Mouse (Mus musculus) midbrain, embryonic 10.5 days (tissue): ENCODE measurements around the gene Nae1. TPM values are rescaled to one million over a fixed set of nuclear protein-coding genes. Genes with fewer than 3 reads are reported as not detected.

Experiments used
- DNase-seq: peaks from one replicate; pipeline ENCODE4 v3.0.0-alpha.2; 2017; ENCODE audit warnings: low spot score
- H3K27ac ChIP-seq: fragments of 300-500 bp; sonication (generic); replicated peaks from 2 replicates; pipeline ENCODE4 v1.5.1; 2016; ENCODE audit warnings: mild to moderate bottlenecking
- H3K27me3 ChIP-seq: fragments of 300-500 bp; sonication (generic); 2 replicates; pipeline ENCODE4 v1.6.1; 2016; ENCODE audit warnings: low read depth, mild to moderate bottlenecking; ENCODE audit not compliant: poor library complexity, severe bottlenecking
- H3K36me3 ChIP-seq: fragments of 300-500 bp; sonication (generic); 2 replicates; pipeline ENCODE4 v1.6.1; 2016; ENCODE audit warnings: mild to moderate bottlenecking, moderate library complexity
- H3K4me1 ChIP-seq: fragments of 300-500 bp; sonication (generic); 2 replicates; pipeline ENCODE4 v1.6.1; 2016
- H3K4me3 ChIP-seq: fragments of 300-500 bp; sonication (generic); 2 replicates; pipeline ENCODE4 v1.5.1; 2016; ENCODE audit warnings: mild to moderate bottlenecking, moderate library complexity
- H3K9me3 ChIP-seq: fragments of 300-500 bp; sonication (generic); replicated peaks from 2 replicates; pipeline ENCODE4 v1.6.1; 2016; ENCODE audit warnings: mild to moderate bottlenecking
- WGBS: fragments of 180-500 bp; shearing (Covaris S2); methylation state at CpG from one replicate; pipeline ENCODE4 v1.1.7; 2016; 5-methylcytosine and 5-hydroxymethylcytosine counted together
- polyA plus RNA-seq: library from polyadenylated mRNA; unstranded; fragments of >200 nt; fragmentation: Nextera tagmentation; extraction: Ambion mirVana; gene quantifications from 2 replicates; pipeline ENCODE4 v1.2.1, GENCODE M21; 2016

Gene Nae1
- polyA plus RNA-seq, 1 experiment from 2014 or later: 134 TPM

DNA sequence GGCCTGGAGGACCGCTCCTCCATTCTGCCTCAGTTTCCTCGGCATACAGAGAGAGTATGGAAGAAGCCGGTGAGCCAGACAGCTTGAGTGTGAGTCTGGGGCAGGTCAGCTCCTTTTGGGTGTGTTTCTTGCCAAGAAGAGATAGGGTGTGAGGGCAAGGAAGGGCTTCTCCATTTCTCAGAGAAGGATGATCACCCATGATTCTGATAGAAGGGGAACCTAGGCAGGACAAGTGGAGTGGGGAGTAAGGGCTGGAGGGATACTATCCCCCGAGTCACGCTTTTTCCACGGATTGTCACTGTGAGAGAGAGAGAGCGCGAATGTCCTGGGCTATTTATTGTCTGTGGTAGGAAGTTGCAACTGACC, 7.1 kb upstream of the Nae1 start:
- whole genome bisulfite sequencing: 15% methylated on average over 8 of the region's 8 CpGs
- Histone ChIP-seq H3K36me3 (no peaks in the 10 kb centered on the region), H3K4me1 (peaks cover 21% of the 10 kb centered on the region), H3K27me3 (peaks cover 76% of the 10 kb centered on the region), H3K9me3 (no peaks in the 10 kb centered on the region), H3K27ac (no peak overlapping the region), H3K4me3 (peak overlapping the region; percentile 74)
- DNase-seq: no peak

DNA sequence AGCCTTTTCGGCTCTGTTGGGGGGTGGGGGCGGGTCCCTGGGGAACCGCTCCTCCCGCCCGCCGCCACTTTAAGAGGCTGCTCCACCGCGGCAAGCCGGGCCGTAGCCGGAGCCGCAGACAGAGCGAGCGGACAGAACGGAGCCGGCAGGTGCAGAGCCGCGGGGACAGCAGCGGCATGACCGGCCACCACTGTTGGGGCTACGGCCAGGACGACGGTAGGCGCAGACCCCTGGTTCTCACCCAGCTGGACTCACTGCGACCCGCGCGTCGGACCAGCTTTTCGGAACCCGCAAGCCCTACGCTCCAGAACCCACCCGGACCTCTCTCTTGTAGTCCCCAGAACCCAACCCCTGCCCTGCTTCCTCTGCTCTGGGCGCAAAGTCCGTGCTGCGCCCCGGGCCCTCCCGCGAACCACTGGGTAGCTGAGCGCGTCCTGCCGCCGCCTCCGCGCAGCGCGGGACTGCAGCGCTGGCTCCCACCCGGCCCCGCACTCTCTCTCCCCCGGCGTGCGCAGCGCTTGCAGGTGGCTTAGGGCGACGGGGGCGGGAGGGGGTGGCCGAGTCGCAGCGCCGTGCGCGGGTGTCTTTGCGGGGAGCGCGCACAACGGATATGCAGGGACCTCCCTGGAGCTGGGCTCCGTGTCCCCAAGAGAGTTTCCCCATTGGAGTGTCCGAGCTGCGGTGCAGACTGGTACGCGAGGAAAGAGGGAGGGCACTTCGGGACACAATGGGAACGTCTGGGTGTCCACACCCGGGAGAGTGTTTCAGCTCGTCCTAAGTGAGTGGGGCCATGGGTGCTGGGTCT, 6.5 kb upstream of the Nae1 start:
- Histone ChIP-seq H3K27me3 (peaks cover 78% of the 10 kb centered on the region), H3K9me3 (no peaks in the 10 kb centered on the region), H3K4me3 (peak overlapping the region; percentile 74), H3K36me3 (no peaks in the 10 kb centered on the region), H3K27ac (peak overlapping the region; percentile 2; the same call in 1 of the 2 replicates), H3K4me1 (peaks cover 21% of the 10 kb centered on the region)
- WGBS: under 1% methylated on average over 76 of the region's 76 CpGs
- DNase-seq: peak; percentile 51

DNA sequence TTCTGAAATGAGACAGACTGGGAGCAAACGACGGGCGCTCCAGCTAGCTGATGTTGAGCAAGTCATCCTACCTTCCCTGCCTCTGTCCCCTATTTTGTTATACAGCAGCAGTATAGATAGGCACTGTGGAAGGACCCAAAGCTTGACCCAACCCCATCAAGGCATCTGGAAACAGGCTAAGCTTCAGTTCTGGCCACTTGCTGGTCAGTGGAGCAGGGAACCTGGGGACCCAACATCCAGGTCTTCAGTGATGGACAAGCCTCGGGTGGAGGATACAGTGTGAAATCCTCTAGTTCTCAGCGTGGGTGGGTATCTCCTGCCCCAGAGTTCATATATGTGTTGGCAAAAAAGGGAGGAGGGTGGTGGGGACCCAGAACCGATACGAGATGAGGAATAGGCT, 5.8 kb upstream of the Nae1 start:
- WGBS: 31% methylated on average over 7 of the region's 7 CpGs
- Histone ChIP-seq H3K27me3 (peaks cover 83% of the 10 kb centered on the region), H3K4me3 (peak overlapping the region; percentile 74), H3K27ac (no peak overlapping the region), H3K36me3 (no peaks in the 10 kb centered on the region), H3K4me1 (peaks cover 24% of the 10 kb centered on the region), H3K9me3 (no peaks in the 10 kb centered on the region)
- peak; percentile 11 for DNase-seq

GRCm38 (mm10) chr8:104539566-104539965, 5.1 kb upstream of the Nae1 start:
- DNase-seq: peak; percentile 10
- peaks cover 30% of the 10 kb centered on the region for H3K4me1 ChIP-seq
- no peaks in the 10 kb centered on the region for H3K36me3 ChIP-seq
- peaks cover 83% of the 10 kb centered on the region for H3K27me3 ChIP-seq
- WGBS: 91% methylated on average over 2 of the region's 2 CpGs
- no peaks in the 10 kb centered on the region for H3K9me3 ChIP-seq
- H3K27ac ChIP-seq: no peak overlapping the region
- H3K4me3 ChIP-seq: no peak overlapping the region

DNA sequence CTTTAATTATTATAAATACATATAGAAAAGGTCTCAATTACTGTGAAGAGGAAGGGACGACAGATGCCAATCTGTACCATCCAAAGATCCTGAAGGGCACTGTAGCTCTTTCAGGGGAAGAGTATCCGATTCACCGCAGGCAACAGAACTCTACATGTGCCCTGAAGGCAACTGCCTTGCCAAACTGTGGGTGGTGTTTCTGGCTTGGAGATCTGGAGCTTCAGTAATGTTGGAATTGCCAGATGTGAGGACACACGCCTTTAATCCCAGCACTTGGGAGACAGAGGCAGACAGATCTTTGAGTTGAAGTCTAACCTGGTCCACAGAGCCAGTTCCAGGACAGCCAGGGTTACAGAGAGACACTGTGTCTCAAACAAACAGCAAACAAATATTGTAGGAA, 4.5 kb upstream of the Nae1 start:
- peak; percentile 7 for DNase-seq

DNA sequence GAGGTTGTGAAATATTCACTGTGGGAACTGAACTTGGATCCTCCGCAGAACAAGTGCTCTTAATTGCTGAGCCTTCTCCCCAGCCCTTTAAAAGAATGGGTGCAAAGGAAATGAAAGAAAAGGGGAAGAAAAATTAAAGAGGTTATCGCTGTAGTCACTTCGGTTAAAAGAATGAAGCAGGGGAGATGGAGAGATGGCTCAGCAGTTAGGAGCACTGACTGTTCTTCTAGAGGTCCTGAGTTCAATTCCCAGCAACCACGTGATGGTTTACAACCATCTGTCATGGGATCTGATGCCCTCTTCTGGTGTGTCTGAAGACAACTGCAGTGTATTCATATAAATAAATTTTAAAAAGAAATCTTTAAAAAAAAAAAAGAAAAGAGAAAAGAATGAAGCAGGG, 1.6 kb upstream of the Nae1 start:
- Histone ChIP-seq H3K4me3 (no peak overlapping the region), H3K27me3 (peaks cover 48% of the 10 kb centered on the region), H3K4me1 (peaks cover 34% of the 10 kb centered on the region), H3K36me3 (peaks cover 7% of the 10 kb centered on the region), H3K9me3 (no peaks in the 10 kb centered on the region), H3K27ac (no peak overlapping the region)
- WGBS: 83% methylated on average over 4 of the region's 4 CpGs
- DNase-seq: no peak

More for the DNA sequence above, 4.5 kb upstream of the Nae1 start:
- 87% methylated on average over 4 of the region's 4 CpGs for WGBS
- no peaks in the 10 kb centered on the region for H3K9me3 ChIP-seq
- H3K4me1 ChIP-seq: peaks cover 32% of the 10 kb centered on the region
- H3K27ac ChIP-seq: no peak overlapping the region
- no peaks in the 10 kb centered on the region for H3K36me3 ChIP-seq
- peaks cover 76% of the 10 kb centered on the region for H3K27me3 ChIP-seq
- H3K4me3 ChIP-seq: no peak overlapping the region

DNA sequence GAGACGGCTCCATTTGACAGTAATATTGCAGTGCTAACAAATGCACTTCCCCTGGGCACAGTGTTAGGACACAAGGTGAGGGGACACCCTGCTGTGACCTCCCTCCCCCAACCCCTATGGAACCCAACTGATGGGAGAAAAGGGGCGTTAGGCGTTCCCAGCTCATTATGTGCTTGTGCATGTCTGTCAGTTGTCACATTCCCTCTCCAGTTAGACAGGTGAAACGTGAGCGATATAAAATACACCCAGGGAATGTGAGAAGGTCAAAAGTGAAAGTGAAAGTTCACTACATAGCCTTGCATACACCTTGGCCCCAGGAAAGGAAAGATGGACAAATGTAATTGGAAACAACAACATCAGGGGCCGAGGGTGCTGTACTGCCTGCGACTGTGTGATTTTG, 941 bp upstream of the Nae1 start:
- WGBS: 43% methylated on average over 7 of the region's 7 CpGs
- H3K36me3 ChIP-seq: peaks cover 13% of the 10 kb centered on the region
- peaks cover 41% of the 10 kb centered on the region for H3K27me3 ChIP-seq
- DNase-seq: no peak
- no peaks in the 10 kb centered on the region for H3K9me3 ChIP-seq
- peaks cover 27% of the 10 kb centered on the region for H3K4me1 ChIP-seq
- H3K27ac ChIP-seq: no peak overlapping the region
- H3K4me3 ChIP-seq: peak overlapping the region; percentile 96

- Histone ChIP-seq H3K27me3 (peaks cover 35% of the 10 kb centered on the region), H3K4me3 (peak overlapping the region; percentile 96), H3K36me3 (peaks cover 19% of the 10 kb centered on the region), H3K9me3 (no peaks in the 10 kb centered on the region), H3K4me1 (peaks cover 26% of the 10 kb centered on the region), H3K27ac (peak overlapping the region; percentile 96; the same call in 1 of the 2 replicates)
- 13% methylated on average over 9 of the region's 9 CpGs for WGBS
- no peak for DNase-seq
Observed at GRCm38 (mm10) chr8:104534779-104535141, 323 bp upstream of the Nae1 start.

- H3K4me1 ChIP-seq: peaks cover 26% of the 10 kb centered on the region
- H3K27me3 ChIP-seq: peaks cover 23% of the 10 kb centered on the region
- peaks cover 31% of the 10 kb centered on the region for H3K36me3 ChIP-seq
- WGBS: 21% methylated on average over 7 of the region's 7 CpGs
- H3K4me3 ChIP-seq: peak overlapping the region; percentile 96
- DNase-seq: no peak
- H3K27ac ChIP-seq: peak overlapping the region; percentile 96
- no peaks in the 10 kb centered on the region for H3K9me3 ChIP-seq
Observed at GRCm38 (mm10) chr8:104533551-104533950, 886 bp downstream of the Nae1 start.

DNA sequence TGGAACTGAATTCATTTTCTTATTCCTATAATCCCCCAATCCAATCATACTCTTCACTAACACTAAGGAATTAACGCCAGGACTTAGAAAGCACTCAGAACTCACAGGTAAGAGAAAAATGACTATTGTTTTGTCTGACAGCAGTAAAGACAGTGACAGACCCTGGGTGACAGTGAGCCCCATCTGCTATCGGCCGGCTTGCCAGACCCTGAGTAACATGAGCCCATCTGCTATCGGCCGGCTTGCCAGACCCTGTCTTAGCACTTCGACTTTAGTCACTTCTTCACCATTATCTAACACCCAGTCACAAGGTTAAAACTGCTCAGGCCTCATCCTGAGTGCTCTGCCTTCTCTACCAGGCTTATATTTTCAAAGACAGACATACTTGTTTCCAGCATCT, 4.8 kb downstream of the Nae1 start:
- Histone ChIP-seq H3K27ac (no peak overlapping the region), H3K4me1 (peaks cover 18% of the 10 kb centered on the region), H3K36me3 (peaks cover 64% of the 10 kb centered on the region), H3K9me3 (no peaks in the 10 kb centered on the region), H3K27me3 (no peaks in the 10 kb centered on the region), H3K4me3 (no peak overlapping the region)
- no peak for DNase-seq
- 91% methylated on average over 6 of the region's 6 CpGs for WGBS

DNA sequence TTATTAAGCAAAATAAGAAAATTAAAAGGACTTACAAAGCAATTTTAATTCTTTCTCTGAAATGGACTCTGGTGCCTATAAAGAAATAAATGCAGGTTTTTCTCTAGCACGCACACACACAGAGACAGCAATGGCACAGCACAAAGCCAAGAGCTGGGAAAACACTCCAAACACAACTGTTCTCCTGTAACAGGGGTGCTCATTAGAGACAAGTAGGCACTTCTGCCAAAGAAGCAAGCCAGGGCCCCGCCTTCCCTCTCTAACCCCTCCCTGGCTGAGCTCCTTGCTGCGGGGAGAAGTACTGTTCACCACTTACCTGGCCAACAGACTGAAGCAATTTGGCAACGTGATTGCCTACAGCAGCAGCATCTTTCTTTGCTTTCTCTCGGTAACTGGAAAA, 16.6 kb downstream of the Nae1 start:
- Histone ChIP-seq H3K27me3 (no peaks in the 10 kb centered on the region), H3K4me1 (no peaks in the 10 kb centered on the region), H3K36me3 (peaks cover 92% of the 10 kb centered on the region), H3K9me3 (no peaks in the 10 kb centered on the region), H3K4me3 (no peak overlapping the region), H3K27ac (no peak overlapping the region)
- no peak for DNase-seq
- 87% methylated on average over 5 of the region's 5 CpGs for WGBS

DNA sequence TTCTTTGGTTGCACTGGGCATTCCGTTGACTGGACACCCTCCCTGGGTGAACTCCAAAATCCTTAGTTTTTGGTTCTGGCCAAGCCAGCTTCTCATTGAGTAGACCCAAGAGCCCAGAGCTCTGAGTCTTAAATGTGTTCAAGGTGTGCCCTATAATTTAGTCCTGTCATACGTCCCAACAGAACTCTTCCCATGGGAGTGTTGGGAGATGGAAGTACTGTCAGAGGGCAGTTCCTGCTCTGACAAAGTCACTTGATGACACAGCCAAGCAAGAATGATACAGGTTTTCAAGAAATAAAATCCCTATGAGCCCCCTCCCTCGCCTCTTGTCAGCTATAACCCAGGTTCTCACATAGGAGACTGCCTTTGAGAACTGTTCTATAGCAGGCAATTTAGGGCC, 24.3 kb downstream of the Nae1 start:
- 76% methylated on average over 3 of the region's 3 CpGs for WGBS
- peaks cover 16% of the 10 kb centered on the region for H3K4me1 ChIP-seq
- H3K9me3 ChIP-seq: no peaks in the 10 kb centered on the region
- H3K36me3 ChIP-seq: peaks cover 32% of the 10 kb centered on the region
- DNase-seq: no peak
- no peak overlapping the region for H3K27ac ChIP-seq
- H3K4me3 ChIP-seq: peak overlapping the region; percentile 76
- peaks cover 10% of the 10 kb centered on the region; the same call in 1 of the 2 replicates for H3K27me3 ChIP-seq
